Mouse (Mus musculus) adrenal gland, postnatal 10 days (tissue): Measurements from ENCODE around the gene Npdc1. TPM values are rescaled to one million over a fixed set of nuclear protein-coding genes. Genes with fewer than 3 reads are reported as not detected.

Source experiments
- DNase-seq: peaks from one replicate; pipeline ENCODE4 v3.0.0; 2021; ENCODE audit warnings: mixed read lengths
- microRNA-seq: library from miRNA; unstranded; fragments of <30 nt; microRNA quantifications from one replicate; pipeline ENCODE4 v1.2.0, GENCODE M21; 2021
- total RNA-seq, 2 experiments: library from RNA; stranded (reverse); gene quantifications; 2 replicates each; pipeline ENCODE4 v1.2.3; 2021

Npdc1 gene
- total RNA-seq, 2 experiments from 2014 or later, result 67.8 to 83.9 TPM

DNA sequence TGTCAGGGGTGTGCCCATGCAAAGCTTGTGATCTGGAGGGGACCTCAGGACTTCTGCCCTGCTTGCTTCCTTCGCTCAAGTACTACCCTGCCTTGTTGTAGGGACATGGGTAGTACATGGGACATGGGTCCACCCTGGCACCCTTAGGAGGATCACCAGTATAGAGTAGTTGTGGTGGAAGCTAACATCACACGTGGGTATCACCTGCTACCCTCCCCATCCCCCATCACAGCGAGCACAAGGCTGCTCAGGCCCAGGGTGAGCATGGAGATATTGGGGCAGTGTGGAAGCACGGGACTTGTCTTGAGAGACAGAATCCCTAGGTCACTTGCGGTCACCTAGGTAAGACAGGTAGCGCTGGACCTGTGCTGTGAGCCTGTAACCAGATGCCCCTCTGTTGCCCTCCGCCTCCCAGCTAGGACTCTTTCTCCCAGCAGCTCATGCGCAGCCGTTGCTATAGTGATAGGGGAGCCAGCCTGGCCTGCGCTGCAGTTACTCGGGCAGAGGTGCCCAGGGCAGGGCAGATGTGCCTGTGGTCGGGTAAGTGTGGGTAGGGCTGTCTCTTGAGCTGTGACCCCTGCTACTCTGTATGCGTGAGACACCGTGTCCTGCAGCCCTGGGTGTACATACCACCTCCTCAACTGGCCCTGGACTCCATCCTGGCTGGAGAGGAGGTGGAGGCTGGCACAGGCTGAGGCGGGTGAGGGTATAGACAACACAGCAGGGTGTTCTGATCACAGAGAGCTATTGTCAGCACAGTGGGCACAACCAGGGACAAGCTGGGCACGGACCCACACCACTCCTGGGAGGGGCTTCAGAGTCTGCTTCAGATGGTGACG, 31.5 kb downstream of the Npdc1 start:
- DNase-seq, result no peak

- DNase-seq, result no peak
Measured at GRCm38 (mm10) chr2:25431308-25431855, 32.2 kb downstream of the Npdc1 start.

DNA sequence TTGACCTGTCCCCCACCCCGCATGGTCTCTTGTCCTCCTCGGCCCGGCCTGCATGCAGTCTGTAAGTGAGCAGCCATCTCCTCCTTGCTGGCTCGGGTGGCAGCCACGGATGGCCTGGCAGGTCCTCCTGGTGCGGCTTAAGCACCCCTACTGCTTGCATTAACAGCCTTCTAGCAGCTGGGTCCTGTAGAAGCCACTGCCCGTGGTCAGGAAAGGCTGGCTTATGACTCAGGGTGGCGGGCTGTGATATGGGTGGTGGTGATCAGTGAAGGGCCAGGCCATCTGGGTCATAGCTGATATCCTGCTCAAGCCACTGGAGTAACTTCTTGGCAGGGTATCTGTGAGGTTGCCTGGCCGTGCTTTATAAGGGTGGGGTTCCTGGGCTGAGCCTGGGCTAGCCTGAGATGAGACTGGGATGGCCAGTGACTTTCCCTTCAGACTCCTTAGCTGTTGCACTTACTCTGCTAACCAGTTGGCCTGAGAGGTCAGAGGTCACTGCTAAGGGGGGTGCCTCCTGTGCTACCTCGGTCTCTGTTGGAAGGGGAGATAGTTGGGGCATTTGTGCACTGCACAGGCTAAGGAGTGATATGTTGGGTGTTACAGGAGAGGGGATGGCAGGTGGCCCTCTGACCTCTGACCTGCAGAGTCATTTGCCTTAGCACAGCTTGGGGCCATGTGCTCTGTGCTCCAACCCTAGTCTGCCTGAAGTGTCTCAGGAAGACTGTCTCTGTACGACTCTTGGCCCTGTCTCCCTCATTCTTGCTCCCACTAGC, 33.4 kb downstream of the Npdc1 start:
- DNase-seq, result no peak

DNA sequence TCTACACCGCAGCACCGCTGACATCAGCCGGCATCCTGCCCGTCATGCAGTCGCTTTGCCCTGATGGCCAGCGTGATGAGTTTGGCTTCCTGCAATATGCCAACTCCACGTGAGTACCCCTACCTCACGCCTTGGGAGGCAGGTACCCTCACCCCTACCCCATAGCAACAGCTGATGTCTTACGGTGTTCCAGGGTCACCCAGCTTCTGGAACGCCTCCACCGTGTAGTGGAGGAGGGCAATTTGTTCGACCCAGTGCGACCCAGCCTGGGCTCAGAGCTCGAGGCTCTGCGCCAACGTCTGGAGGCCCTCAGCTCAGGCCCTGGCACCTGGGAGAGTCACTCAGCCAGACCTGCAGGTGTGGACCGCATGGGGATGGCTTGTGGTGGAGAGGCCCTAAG, 34.0 kb downstream of the Npdc1 start:
- DNase-seq, result no peak

GRCm38 (mm10) chr2:25434292-25434691, 35.1 kb downstream of the Npdc1 start:
- DNase-seq, result no peak

GRCm38 (mm10) chr2:25436286-25436820, 37.2 kb downstream of the Npdc1 start:
- DNase-seq, result no peak

GRCm38 (mm10) chr2:25441067-25441466, 41.9 kb downstream of the Npdc1 start:
- DNase-seq, result no peak

DNA sequence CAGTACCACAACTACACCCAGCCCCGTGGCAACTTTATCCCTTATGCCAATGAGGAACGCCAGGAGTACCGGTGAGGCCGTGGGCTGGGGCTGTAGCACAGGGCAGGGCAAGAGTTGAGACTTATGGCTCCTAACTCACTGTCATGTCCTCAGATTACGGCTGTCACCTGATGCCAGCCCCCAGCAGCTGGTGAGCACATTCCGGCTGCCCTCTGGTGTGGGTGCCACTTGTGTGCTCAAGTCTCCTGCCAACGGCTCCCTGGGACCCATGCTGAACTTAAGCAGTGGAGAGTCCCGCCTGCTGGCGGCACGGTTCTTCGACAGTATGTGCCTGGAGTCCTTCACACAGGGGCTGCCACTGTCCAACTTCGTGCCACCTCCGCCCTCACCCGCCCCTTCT, 43.5 kb downstream of the Npdc1 start:
- no peak for DNase-seq

GRCm38 (mm10) chr2:25450853-25451647, 51.9 kb downstream of the Npdc1 start:
- no peak for DNase-seq

DNA sequence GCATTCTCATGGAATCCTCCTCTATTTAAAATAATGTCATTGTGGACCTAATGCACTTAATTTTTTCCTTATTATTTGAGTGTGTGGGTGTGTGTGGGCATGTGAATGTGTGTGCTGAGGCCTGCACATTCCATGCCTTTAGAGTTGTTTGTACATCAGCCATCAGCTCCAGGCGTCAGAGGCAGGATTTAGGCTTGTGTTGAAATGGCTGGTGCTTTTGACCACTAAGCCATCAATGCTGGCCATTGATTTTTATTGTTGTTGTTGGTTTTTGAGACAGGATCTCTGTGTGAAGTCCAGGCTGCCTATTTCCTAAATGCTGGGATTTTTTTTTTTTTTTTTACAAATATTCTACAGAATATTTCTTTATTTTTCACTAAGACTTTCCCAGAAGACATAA, 53.8 kb downstream of the Npdc1 start:
- DNase-seq, result no peak

DNA sequence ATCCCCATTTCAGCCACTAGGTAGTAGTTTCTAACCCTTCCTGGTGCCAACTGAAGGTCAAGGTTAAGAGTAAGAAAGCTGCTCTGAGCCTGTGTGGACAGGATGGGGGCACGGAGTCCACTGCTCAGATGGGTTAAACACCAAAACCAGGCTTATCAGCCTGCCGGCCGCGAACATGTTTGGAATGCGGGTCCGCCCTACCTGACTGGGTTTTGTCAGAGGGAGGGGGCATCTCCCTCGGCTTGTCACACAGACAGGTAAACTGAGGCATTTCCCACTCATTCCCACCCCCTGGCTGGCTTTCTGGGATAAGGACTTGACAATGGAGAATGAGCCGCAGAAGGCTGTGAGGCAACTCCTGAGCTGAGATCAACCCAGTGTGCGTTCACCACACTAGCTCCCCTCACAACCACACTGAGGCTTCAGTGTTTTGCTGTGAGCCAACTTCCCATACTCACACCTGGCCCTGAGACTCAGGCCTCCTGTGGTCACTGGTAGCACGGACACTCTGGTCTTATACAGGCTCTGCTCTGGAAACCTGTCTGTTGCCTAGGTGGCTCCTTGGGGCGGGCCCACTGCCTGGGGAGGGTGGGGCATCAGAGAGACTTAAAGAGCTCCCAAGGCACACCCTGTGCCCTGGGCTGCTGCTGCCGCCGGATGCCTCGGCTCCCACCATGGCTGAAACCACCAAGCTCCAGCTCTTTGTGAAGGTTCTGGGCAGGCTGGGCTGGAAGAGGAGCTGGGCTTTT, 57.2 kb downstream of the Npdc1 start, which contains the start of gene Clic3:
Gene Clic3 (plus strand): TSS at position 634 of the 749 bp plus-strand sequence.
- DNase-seq, result peak; percentile 16

DNA sequence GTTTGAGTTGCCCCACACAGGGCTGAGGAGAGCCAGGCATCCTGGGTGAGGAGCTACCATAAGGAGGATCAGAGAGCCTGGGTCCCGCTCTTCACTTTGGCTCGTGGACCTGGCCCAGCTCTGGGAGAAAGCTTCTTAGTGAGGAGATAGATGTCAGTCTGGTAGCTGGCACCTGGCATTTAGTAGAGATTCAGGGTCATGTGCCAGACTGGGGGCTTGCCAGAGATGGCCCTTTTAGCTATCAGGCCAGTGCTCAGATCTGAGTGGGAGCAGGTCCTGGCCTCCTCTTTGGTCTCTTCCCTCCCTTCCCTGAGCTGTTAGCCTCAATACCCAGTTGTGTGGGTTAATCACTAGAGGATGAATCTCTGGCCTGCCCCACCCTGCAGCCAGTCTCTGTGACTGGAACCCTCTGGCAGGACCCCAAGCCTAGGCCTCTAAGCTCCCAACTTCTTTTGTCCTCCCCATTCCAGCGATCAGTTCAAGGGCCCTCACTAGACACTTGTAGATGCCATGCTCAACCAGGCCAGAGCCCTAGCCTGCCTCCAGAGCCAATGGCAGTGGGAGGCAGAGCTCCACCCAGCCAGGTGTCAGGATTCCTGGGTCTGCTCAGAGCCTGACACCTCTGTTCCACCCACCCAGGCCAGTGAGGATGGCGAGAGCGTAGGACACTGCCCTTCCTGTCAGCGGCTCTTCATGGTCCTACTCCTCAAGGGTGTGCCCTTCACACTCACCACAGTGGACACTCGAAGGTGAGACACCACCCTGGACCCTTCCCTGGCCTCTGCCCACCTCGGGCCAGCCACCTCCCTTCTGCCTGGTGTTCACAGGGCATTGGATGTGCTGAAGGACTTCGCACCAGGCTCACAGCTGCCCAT, 58.1 kb downstream of the Npdc1 start:
- no peak for DNase-seq

- DNase-seq, result peak; percentile 52
Measured at GRCm38 (mm10) chr2:25458911-25459310, 59.8 kb downstream of the Npdc1 start.

Small RNA genes within 50 kb of the gene (microRNA-seq; reads per million reads assigned to microRNA genes)
- 1.8 reads per million for gene Mir3087

Other genes with a start within 250 kb of the Npdc1 start
- gene Nrarp, start 218.6 kb upstream of the Npdc1 start, total RNA-seq, result 10 to 100 TPM; 15.1 to 15.5 TPM
- gene Tor4a, start 202.5 kb upstream of the Npdc1 start, total RNA-seq, result 10 to 100 TPM; 13.9 to 19.5 TPM
- 10 to 100 TPM; 46.3 to 48.8 TPM for gene Nelfb, start 187.9 kb upstream of the Npdc1 start, total RNA-seq
- gene Stpg3, start 184.7 kb upstream of the Npdc1 start, total RNA-seq, result not detected
- gene Fam166a, start 180.6 kb upstream of the Npdc1 start, total RNA-seq, result not detected
- gene Tubb4b, start 174.6 kb upstream of the Npdc1 start, total RNA-seq, result 100 to 1,000 TPM; 264 to 293 TPM
- not detected for gene Slc34a3, start 165.0 kb upstream of the Npdc1 start, total RNA-seq
- gene Rnf224, start 162.6 kb upstream of the Npdc1 start, total RNA-seq, result not detected
- 1 to 10 TPM; 6.4 to 7.3 TPM for gene Rnf208, start 157.1 kb upstream of the Npdc1 start, total RNA-seq
- gene Cysrt1, start 156.9 kb upstream of the Npdc1 start, total RNA-seq, result not detected
- gene AL732309.1, start 152.5 kb upstream of the Npdc1 start, total RNA-seq, result 1 to 10 TPM; 2.3 to 3.3 TPM
- 10 to 100 TPM; 27.7 to 31.0 TPM for gene Tmem203, start 143.9 kb upstream of the Npdc1 start, total RNA-seq
- gene Tprn, start 136.7 kb upstream of the Npdc1 start, total RNA-seq, result 10 to 100 TPM; 11.2 to 11.4 TPM
- 10 to 100 TPM; 48.0 to 52.2 TPM for gene Ssna1, start 126.9 kb upstream of the Npdc1 start, total RNA-seq
- gene Anapc2, start 126.9 kb upstream of the Npdc1 start, total RNA-seq, result 10 to 100 TPM; 61.0 to 73.1 TPM
- gene Tmem210, start 111.2 kb upstream of the Npdc1 start, total RNA-seq, result not detected
- gene Lrrc26, start 109.4 kb upstream of the Npdc1 start, total RNA-seq, result not detected
- 1 to 10 TPM; 7.3 to 9.6 TPM for gene Grin1, start 80.2 kb upstream of the Npdc1 start, total RNA-seq
- 10 to 100 TPM; 41.5 to 41.9 TPM for gene Man1b1, start 67.0 kb upstream of the Npdc1 start, total RNA-seq
- gene Dpp7, start 43.0 kb upstream of the Npdc1 start, total RNA-seq, result 10 to 100 TPM; 15.4 to 19.1 TPM
- 10 to 100 TPM; 11.2 to 11.8 TPM for gene Uap1l1, start 33.7 kb upstream of the Npdc1 start, total RNA-seq
- 1 to 10 TPM; 3.3 to 5.3 TPM for gene Sapcd2, start 27.0 kb upstream of the Npdc1 start, total RNA-seq
- 10 to 100 TPM; 11.7 to 15.1 TPM for gene Entpd2, start 3.5 kb upstream of the Npdc1 start, total RNA-seq
- gene Fut7, start 23.9 kb downstream of the Npdc1 start, total RNA-seq, result 1 to 10 TPM in 1 of 2 experiments, under 1 TPM in 1; 0.67 to 1.1 TPM
- 10 to 100 TPM; 21.1 to 27.4 TPM for gene Abca2, start 29.4 kb downstream of the Npdc1 start, total RNA-seq
- gene Clic3, start 57.5 kb downstream of the Npdc1 start, total RNA-seq, result under 1 TPM; 0.90 to 0.91 TPM
- 10 to 100 TPM; 33.1 to 42.3 TPM for gene Paxx, start 61.7 kb downstream of the Npdc1 start, total RNA-seq
- gene Ptgds, start 70.7 kb downstream of the Npdc1 start, total RNA-seq, result 1 to 10 TPM; 3.8 to 3.9 TPM
- not detected for gene Lcn12, start 94.6 kb downstream of the Npdc1 start, total RNA-seq
- 10 to 100 TPM; 73.1 to 88.8 TPM for gene Fbxw5, start 101.4 kb downstream of the Npdc1 start, total RNA-seq
- gene C8g, start 102.4 kb downstream of the Npdc1 start, total RNA-seq, result 10 to 100 TPM; 16.8 to 42.9 TPM
- gene Traf2, start 147.6 kb downstream of the Npdc1 start, total RNA-seq, result 10 to 100 TPM; 18.0 to 22.7 TPM
- gene Edf1, start 158.5 kb downstream of the Npdc1 start, total RNA-seq, result 100 to 1,000 TPM; 266 to 285 TPM
- 1 to 10 TPM; 1.6 to 6.3 TPM for gene Mamdc4, start 175.5 kb downstream of the Npdc1 start, total RNA-seq
- gene Phpt1, start 175.9 kb downstream of the Npdc1 start, total RNA-seq, result 10 to 100 TPM; 63.5 to 82.8 TPM
- 1 to 10 TPM; 1.8 to 2.2 TPM for gene Ajm1, start 182.4 kb downstream of the Npdc1 start, total RNA-seq
- 10 to 100 TPM; 70.0 to 88.5 TPM for gene Rabl6, start 209.2 kb downstream of the Npdc1 start, total RNA-seq
- not detected for gene Ccdc183, start 218.3 kb downstream of the Npdc1 start, total RNA-seq
- 10 to 100 TPM; 28.2 to 30.8 TPM for gene Tmem141, start 222.7 kb downstream of the Npdc1 start, total RNA-seq
- 10 to 100 TPM; 11.3 to 15.8 TPM for gene Fcna, start 228.7 kb downstream of the Npdc1 start, total RNA-seq